Comparison of ENCODE assay signal across 8 mouse cellular contexts in genomic region chr12:17576041-17576440, GRCm38 (mm10). TPM values are rescaled to one million over a fixed set of nuclear protein-coding genes. Genes with fewer than 3 reads are reported as not detected.
DNase-seq lines count a peak whose midpoint lies in the region; ATAC-seq and TF ChIP-seq lines count a peak whose summit lies in the region.

No protein-coding gene starts in this region.

- H3K27ac ChIP-seq in embryonic facial prominence, embryonic 14.5 days (replicated peaks; ENCODE audit: low read depth, low read length) = no peak overlapping the region
- no peak overlapping the region for H3K27ac ChIP-seq in embryonic facial prominence, embryonic 10.5 days (replicated peaks)
- 0 out of 2 replicates have a peak overlapping the region, but pooled peaks have one; percentile 10 for H3K27ac ChIP-seq in stomach, embryonic 14.5 days (ENCODE audit: low read length)
- no peak overlapping the region for H3K27ac ChIP-seq in layer of hippocampus, adult 2 months

- H3K27me3 ChIP-seq in embryonic facial prominence, embryonic 14.5 days (replicated peaks; ENCODE audit: control insufficient read depth, insufficient read depth, low read length) = no peaks in the 10 kb centered on the region
- H3K27me3 ChIP-seq in embryonic facial prominence, embryonic 10.5 days (replicated peaks; ENCODE audit: low read depth, poor library complexity, severe bottlenecking) = no peaks in the 10 kb centered on the region; the same call in 1 of the 2 replicates
- H3K27me3 ChIP-seq in stomach, embryonic 14.5 days (ENCODE audit: control insufficient read depth, insufficient read depth, low read length) = no peaks in the 10 kb centered on the region

- H3K4me2 ChIP-seq in embryonic facial prominence, embryonic 14.5 days (ENCODE audit: low read depth, low read length) = no peak overlapping the region
- H3K4me2 ChIP-seq in stomach, embryonic 14.5 days (replicated peaks; ENCODE audit: low read depth, low read length) = no peak overlapping the region

- TF ChIP-seq CTCF in layer of hippocampus, adult 2 months (conservative IDR thresholded peaks at IDR 0.05) = no peak

- intact Hi-C loops in left cerebral cortex, postnatal 36 days (cut with DNase I) = no loop called here

- no peak overlapping the region for H3K4me3 ChIP-seq in embryonic facial prominence, embryonic 14.5 days (ENCODE audit: low read depth, low read length)
- H3K4me3 ChIP-seq in embryonic facial prominence, embryonic 10.5 days = no peak overlapping the region
- no peak overlapping the region for H3K4me3 ChIP-seq in stomach, embryonic 14.5 days (ENCODE audit: low read depth, low read length)
- H3K4me3 ChIP-seq in layer of hippocampus, adult 2 months = no peak overlapping the region; the same call in 1 of the 2 replicates

- DNase-seq in embryonic facial prominence, embryonic 14.5 days (ENCODE audit: low spot score) = peak; percentile 67
- no peak for DNase-seq in embryonic facial prominence, embryonic 10.5 days (ENCODE audit: low spot score)
- DNase-seq in cerebellum, postnatal 10 days = peak; percentile 70 to 71
- peak; percentile 29 for DNase-seq in heart, postnatal 4 days
- DNase-seq in lung, adult 18-20 months = peak; percentile 45 to 70
- no peak for DNase-seq in layer of hippocampus, adult 2 months (ENCODE audit: low spot score in 2 of 2)
- DNase-seq in left cerebral cortex, postnatal 36 days (ENCODE audit: low spot score in 2 of 2) = no peak

- no peaks in the 10 kb centered on the region for H3K36me3 ChIP-seq in embryonic facial prominence, embryonic 14.5 days (ENCODE audit: control insufficient read depth, insufficient read depth, low read length)
- H3K36me3 ChIP-seq in embryonic facial prominence, embryonic 10.5 days (replicated peaks) = no peaks in the 10 kb centered on the region
- H3K36me3 ChIP-seq in stomach, embryonic 14.5 days (ENCODE audit: control insufficient read depth, insufficient read depth, low read length) = no peaks in the 10 kb centered on the region

- WGBS in embryonic facial prominence, embryonic 14.5 days = 9% methylated on average over 6 of the region's 6 CpGs
- 8% methylated on average over 6 of the region's 6 CpGs for WGBS in embryonic facial prominence, embryonic 10.5 days
- WGBS in stomach, embryonic 14.5 days = 10% methylated on average over 6 of the region's 6 CpGs

- no peak overlapping the region for H3K9ac ChIP-seq in embryonic facial prominence, embryonic 14.5 days (ENCODE audit: low read depth, low read length)
- no peak overlapping the region for H3K9ac ChIP-seq in stomach, embryonic 14.5 days (replicated peaks; ENCODE audit: low read depth, low read length)

- peak; percentile 74 for ATAC-seq in embryonic facial prominence, embryonic 14.5 days (ENCODE audit: low read depth)
- ATAC-seq in stomach, embryonic 14.5 days (ENCODE audit: insufficient number of reproducible peaks, insufficient read depth, low FRiP score, low read depth) = 0 out of 2 replicates have a peak, but pooled peaks have one; percentile 61

- no peaks in the 10 kb centered on the region for H3K9me3 ChIP-seq in embryonic facial prominence, embryonic 14.5 days (ENCODE audit: control insufficient read depth, low read length)
- H3K9me3 ChIP-seq in embryonic facial prominence, embryonic 10.5 days = no peaks in the 10 kb centered on the region
- H3K9me3 ChIP-seq in stomach, embryonic 14.5 days (ENCODE audit: control insufficient read depth, low read depth, low read length) = no peaks in the 10 kb centered on the region

- H3K4me1 ChIP-seq in embryonic facial prominence, embryonic 14.5 days (ENCODE audit: control insufficient read depth, insufficient read depth, low read length) = peaks cover 3% of the 10 kb centered on the region
- H3K4me1 ChIP-seq in embryonic facial prominence, embryonic 10.5 days = peaks cover 13% of the 10 kb centered on the region
- H3K4me1 ChIP-seq in stomach, embryonic 14.5 days (ENCODE audit: control insufficient read depth, insufficient read depth, low read length) = peaks cover 6% of the 10 kb centered on the region; the same call in 1 of the 2 replicates

RNA-seq across cellular contexts. Expression of gene Odc1, which starts 31.4 kb away (rescaled TPM):
- 180 and 213 TPM in 2 replicates for polyA plus RNA-seq in embryonic facial prominence, embryonic 14.5 days (2014; fragmentation: Nextera tagmentation; extraction: Ambion mirVana)
- polyA plus RNA-seq in embryonic facial prominence, embryonic 10.5 days (2016; fragmentation: Nextera tagmentation; extraction: Ambion mirVana) = 264 and 283 TPM in 2 replicates
- 100 to 1,000 TPM; 158 to 160 TPM for total RNA-seq in heart, postnatal 4 days (2021)
- 160 and 186 TPM in 2 replicates for polyA plus RNA-seq in stomach, embryonic 14.5 days (2014; fragmentation: Nextera tagmentation; extraction: Ambion mirVana)
- total RNA-seq in layer of hippocampus, adult 2 months (2021) = 10 to 100 TPM; 78.3 to 80.4 TPM
- 10 to 100 TPM; 61.0 to 62.6 TPM for total RNA-seq in left cerebral cortex, postnatal 36 days (2021)

Comparison
In these comparisons a context has a peak if more than half of its experiments do, and no peak if none do; other contexts are left out.
1. DNase-seq: peak in embryonic facial prominence, embryonic 14.5 days (single experiment), cerebellum, postnatal 10 days (2 of 2), heart, postnatal 4 days (single experiment) and lung, adult 18-20 months (2 of 2); none in embryonic facial prominence, embryonic 10.5 days (single experiment), layer of hippocampus, adult 2 months (0 of 2) and left cerebral cortex, postnatal 36 days (0 of 2).